Mouse (Mus musculus) ES-Bruce4 (cell line): Measurements from ENCODE around the gene Tmem44.

Experiments
- CTCF ChIP-seq: IDR thresholded peaks from one replicate; pipeline ENCODE4 v1.8.1; 2011; ENCODE audit warnings: low read depth, low read length
- POLR2A ChIP-seq: IDR thresholded peaks from one replicate; pipeline ENCODE4 v1.8.1; 2011; ENCODE audit warnings: low read length; ENCODE audit not compliant: insufficient read depth

GRCm38 (mm10) chr16:30497307-30497706 is 53.3 kb downstream of the Tmem44 start:
- TF ChIP-seq CTCF (no peak), POLR2A (no peak)
